Mouse (Mus musculus) ES-E14 (cell line): Measurements from ENCODE around the gene Dcps.

ENCODE experiments used
- CHD2 ChIP-seq: IDR thresholded peaks from 2 replicates; pipeline ENCODE4 v1.6.1; 2014; ENCODE audit warnings: mild to moderate bottlenecking, low read depth, low read length, inconsistent platforms
- ZNF384 ChIP-seq: IDR thresholded peaks from 2 replicates; pipeline ENCODE4 v1.6.1; 2012; ENCODE audit warnings: low read depth, low read length, inconsistent platforms

DNA sequence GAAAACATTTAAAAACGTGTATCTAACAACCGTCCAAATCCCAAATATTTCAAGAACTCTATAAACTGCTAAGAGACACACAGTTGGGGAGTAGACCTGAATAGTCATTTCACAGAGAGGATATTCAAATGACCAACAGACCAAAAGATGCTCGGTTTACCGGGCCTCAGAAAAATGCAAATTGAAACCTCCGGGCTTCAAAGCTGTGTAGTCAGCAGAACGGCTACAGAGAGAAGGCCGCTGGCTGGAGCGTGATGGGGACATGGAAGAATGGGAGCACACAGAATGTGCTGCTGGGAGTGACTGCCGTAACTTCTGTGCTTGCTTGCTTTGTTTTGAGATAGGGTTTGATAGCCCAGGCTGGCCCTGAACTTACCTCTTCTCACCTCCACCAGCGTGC is 22.5 kb upstream of the Dcps start:
- TF ChIP-seq CHD2 (no peak), ZNF384 (no peak)
